Mouse (Mus musculus) midbrain, embryonic 14.5 days (tissue): Measurements from ENCODE around the gene Psmd12. TPM values are rescaled to one million over a fixed set of nuclear protein-coding genes. Genes with fewer than 3 reads are reported as not detected.

Experiments
- ATAC-seq: fragments of 200-750 bp; cut with Nextera tagmentation; 2 replicates; pipeline ENCODE4 v1.8.0; 2017; ENCODE audit warnings: moderate number of reproducible peaks, moderate library complexity; ENCODE audit not compliant: low FRiP score, low TSS enrichment
- DNase-seq: peaks from one replicate; pipeline ENCODE4 v3.0.0-alpha.2; 2015
- H3K27ac ChIP-seq: fragments of 300-500 bp; sonication (generic); replicated peaks from 2 replicates; pipeline ENCODE4 v1.5.1; 2014; ENCODE audit warnings: mild to moderate bottlenecking, low read depth, low read length, moderate library complexity
- H3K27me3 ChIP-seq: fragments of 300-500 bp; sonication (generic); 2 replicates; pipeline ENCODE4 v1.6.1; 2014; ENCODE audit warnings: low read length, control low read depth, mixed read lengths; ENCODE audit not compliant: control insufficient read depth, insufficient read depth
- H3K36me3 ChIP-seq: fragments of 300-500 bp; sonication (generic); 2 replicates; pipeline ENCODE4 v1.6.1; 2014; ENCODE audit warnings: low read length, control low read depth; ENCODE audit not compliant: control insufficient read depth, insufficient read depth
- H3K4me1 ChIP-seq: fragments of 300-500 bp; sonication (generic); 2 replicates; pipeline ENCODE4 v1.6.1; 2014; ENCODE audit warnings: mild to moderate bottlenecking, antibody characterized with exemption, low read length, control low read depth; ENCODE audit not compliant: control insufficient read depth, insufficient read depth
- H3K4me2 ChIP-seq: fragments of 300-500 bp; sonication (generic); 2 replicates; pipeline ENCODE4 v1.6.1; 2014; ENCODE audit warnings: mild to moderate bottlenecking, low read length, moderate library complexity
- H3K4me3 ChIP-seq: fragments of 300-500 bp; sonication (generic); replicated peaks from 2 replicates; pipeline ENCODE4 v1.5.1; 2014; ENCODE audit warnings: low read depth, low read length
- H3K9ac ChIP-seq: fragments of 300-500 bp; sonication (generic); replicated peaks from 2 replicates; pipeline ENCODE4 v1.6.1; 2014; ENCODE audit warnings: mild to moderate bottlenecking, low read length, moderate library complexity
- H3K9me3 ChIP-seq: fragments of 300-500 bp; sonication (generic); 2 replicates; pipeline ENCODE4 v1.6.1; 2016; ENCODE audit warnings: low read length, control low read depth, mixed read lengths; ENCODE audit not compliant: control insufficient read depth
- WGBS: fragments of 180-500 bp; shearing (Covaris S2); extraction: QIAGEN DNeasy Blood & Tissue Kit; methylation state at CpG from one replicate; pipeline ENCODE4 v1.1.7; 2014; 5-methylcytosine and 5-hydroxymethylcytosine counted together
- polyA plus RNA-seq: library from polyadenylated mRNA; unstranded; fragments of >200 nt; fragmentation: Nextera tagmentation; extraction: Ambion mirVana; gene quantifications from 2 replicates; pipeline ENCODE4 v1.2.1, GENCODE M21; 2014

Psmd12 gene
- polyA plus RNA-seq, 1 experiment from 2014 or later, result 177 TPM

- no peak for ATAC-seq
- H3K27me3 ChIP-seq, result no peaks in the 10 kb centered on the region
- 94% methylated on average over 3 of the region's 3 CpGs for WGBS
- no peaks in the 10 kb centered on the region for H3K9me3 ChIP-seq
- H3K36me3 ChIP-seq, result 0 out of 2 replicates have a peak, but pooled peaks cover 3% of the 10 kb centered on the region
- H3K4me2 ChIP-seq, result no peak overlapping the region
- H3K9ac ChIP-seq, result no peak overlapping the region
- H3K27ac ChIP-seq, result no peak overlapping the region
- H3K4me3 ChIP-seq, result no peak overlapping the region
- no peaks in the 10 kb centered on the region for H3K4me1 ChIP-seq
- DNase-seq, result no peak
These were observed 22.0 kb upstream of the Psmd12 start for GRCm38 (mm10) chr11:107457282-107457681.

GRCm38 (mm10) chr11:107458286-107458685 is 21.0 kb upstream of the Psmd12 start:
- no peak overlapping the region for H3K4me3 ChIP-seq
- 0 out of 2 replicates have a peak, but pooled peaks cover 3% of the 10 kb centered on the region for H3K36me3 ChIP-seq
- no peak overlapping the region for H3K27ac ChIP-seq
- 88% methylated on average over 12 of the region's 12 CpGs for WGBS
- H3K9ac ChIP-seq, result no peak overlapping the region
- no peak overlapping the region for H3K4me2 ChIP-seq
- no peak for ATAC-seq
- no peaks in the 10 kb centered on the region for H3K9me3 ChIP-seq
- no peaks in the 10 kb centered on the region for H3K27me3 ChIP-seq
- no peaks in the 10 kb centered on the region for H3K4me1 ChIP-seq
- DNase-seq, result no peak

- H3K4me3 ChIP-seq, result no peak overlapping the region
- no peaks in the 10 kb centered on the region for H3K9me3 ChIP-seq
- 91% methylated on average over 7 of the region's 7 CpGs for WGBS
- DNase-seq (no peak), ATAC-seq (no peak)
- H3K27me3 ChIP-seq, result no peaks in the 10 kb centered on the region
- no peaks in the 10 kb centered on the region for H3K4me1 ChIP-seq
- no peak overlapping the region for H3K27ac ChIP-seq
- H3K4me2 ChIP-seq, result no peak overlapping the region
- no peak overlapping the region for H3K9ac ChIP-seq
- no peaks in the 10 kb centered on the region for H3K36me3 ChIP-seq
These were observed 20.3 kb upstream of the Psmd12 start for GRCm38 (mm10) chr11:107458986-107459385.

- WGBS, result 64% methylated on average over 7 of the region's 7 CpGs
- Histone ChIP-seq H3K9me3 (no peaks in the 10 kb centered on the region), H3K4me3 (no peak overlapping the region), H3K4me1 (0 out of 2 replicates have a peak, but pooled peaks cover 3% of the 10 kb centered on the region), H3K36me3 (no peaks in the 10 kb centered on the region), H3K4me2 (no peak overlapping the region), H3K27ac (no peak overlapping the region), H3K9ac (no peak overlapping the region), H3K27me3 (no peaks in the 10 kb centered on the region)
- ATAC-seq, result no peak
- DNase-seq, result peak; percentile 19
These were observed 19.5 kb upstream of the Psmd12 start for GRCm38 (mm10) chr11:107459828-107460227.

GRCm38 (mm10) chr11:107462478-107462877 is 16.8 kb upstream of the Psmd12 start:
- no peak for DNase-seq

GRCm38 (mm10) chr11:107463251-107463681 is 16.0 kb upstream of the Psmd12 start:
- 95% methylated on average over 12 of the region's 12 CpGs for WGBS

More at GRCm38 (mm10) chr11:107462478-107462877, 16.8 kb upstream of the Psmd12 start:
- H3K9me3 ChIP-seq, result no peaks in the 10 kb centered on the region
- no peak overlapping the region for H3K4me2 ChIP-seq
- H3K27me3 ChIP-seq, result no peaks in the 10 kb centered on the region
- H3K9ac ChIP-seq, result no peak overlapping the region
- 0 out of 2 replicates have a peak, but pooled peaks cover 6% of the 10 kb centered on the region for H3K4me1 ChIP-seq
- no peaks in the 10 kb centered on the region for H3K36me3 ChIP-seq
- H3K27ac ChIP-seq, result no peak overlapping the region
- no peak for ATAC-seq
- H3K4me3 ChIP-seq, result no peak overlapping the region
- WGBS, result 95% methylated on average over 3 of the region's 3 CpGs

GRCm38 (mm10) chr11:107464141-107464540 is 15.1 kb upstream of the Psmd12 start:
- 40% methylated on average over 6 of the region's 6 CpGs for WGBS

More at GRCm38 (mm10) chr11:107463251-107463681, 16.0 kb upstream of the Psmd12 start:
- Histone ChIP-seq H3K4me1 (peaks cover 10% of the 10 kb centered on the region), H3K4me2 (no peak overlapping the region), H3K4me3 (no peak overlapping the region), H3K9me3 (no peaks in the 10 kb centered on the region), H3K27me3 (no peaks in the 10 kb centered on the region), H3K9ac (no peak overlapping the region), H3K27ac (no peak overlapping the region), H3K36me3 (no peaks in the 10 kb centered on the region)
- DNase-seq, result no peak
- ATAC-seq, result no peak

GRCm38 (mm10) chr11:107465041-107465440 is 14.2 kb upstream of the Psmd12 start:
- DNase-seq (no peak), ATAC-seq (no peak)
- 91% methylated on average over 4 of the region's 4 CpGs for WGBS
- Histone ChIP-seq H3K4me3 (no peak overlapping the region), H3K9ac (no peak overlapping the region), H3K4me1 (peaks cover 14% of the 10 kb centered on the region), H3K9me3 (no peaks in the 10 kb centered on the region), H3K27ac (no peak overlapping the region), H3K36me3 (no peaks in the 10 kb centered on the region), H3K27me3 (no peaks in the 10 kb centered on the region), H3K4me2 (no peak overlapping the region)

More at GRCm38 (mm10) chr11:107464141-107464540, 15.1 kb upstream of the Psmd12 start:
- H3K4me1 ChIP-seq, result peaks cover 14% of the 10 kb centered on the region
- no peak overlapping the region for H3K27ac ChIP-seq
- H3K4me2 ChIP-seq, result no peak overlapping the region
- ATAC-seq (no peak), DNase-seq (peak; percentile 32)
- H3K9ac ChIP-seq, result no peak overlapping the region
- no peaks in the 10 kb centered on the region for H3K9me3 ChIP-seq
- H3K4me3 ChIP-seq, result no peak overlapping the region
- H3K27me3 ChIP-seq, result no peaks in the 10 kb centered on the region
- no peaks in the 10 kb centered on the region for H3K36me3 ChIP-seq

GRCm38 (mm10) chr11:107465969-107466368 is 13.3 kb upstream of the Psmd12 start:
- H3K4me2 ChIP-seq, result no peak overlapping the region
- WGBS, result 89% methylated on average over 1 of the region's 1 CpGs
- H3K36me3 ChIP-seq, result no peaks in the 10 kb centered on the region
- DNase-seq (no peak), ATAC-seq (no peak)
- no peaks in the 10 kb centered on the region for H3K27me3 ChIP-seq
- no peak overlapping the region for H3K9ac ChIP-seq
- H3K9me3 ChIP-seq, result no peaks in the 10 kb centered on the region
- peaks cover 14% of the 10 kb centered on the region for H3K4me1 ChIP-seq
- H3K4me3 ChIP-seq, result no peak overlapping the region
- H3K27ac ChIP-seq, result no peak overlapping the region
